Mouse (Mus musculus) liver, embryonic 16.5 days (tissue): ENCODE results near the gene Kif13a. TPM values are rescaled to one million over a fixed set of nuclear protein-coding genes. Genes with fewer than 3 reads are reported as not detected.

Source experiments
- ATAC-seq: fragments of 200-750 bp; cut with Nextera tagmentation; 2 replicates; pipeline ENCODE4 v1.8.0; 2017; ENCODE audit warnings: low read depth, mild to moderate bottlenecking, moderate number of reproducible peaks, moderate library complexity
- H3K27ac ChIP-seq: fragments of 300-500 bp; sonication (generic); 2 replicates; pipeline ENCODE4 v1.5.1; 2014; ENCODE audit warnings: mild to moderate bottlenecking, low read length
- H3K27me3 ChIP-seq: fragments of 300-500 bp; sonication (generic); 2 replicates; pipeline ENCODE4 v1.6.1; 2014; ENCODE audit warnings: low read depth, low read length, mixed read lengths; ENCODE audit not compliant: control insufficient read depth, insufficient read depth
- H3K36me3 ChIP-seq: fragments of 300-500 bp; sonication (generic); 2 replicates; pipeline ENCODE4 v1.6.1; 2014; ENCODE audit warnings: mild to moderate bottlenecking; ENCODE audit not compliant: control insufficient read depth, insufficient read depth
- H3K4me1 ChIP-seq: fragments of 300-500 bp; sonication (generic); 2 replicates; pipeline ENCODE4 v1.6.1; 2014; ENCODE audit warnings: low read depth, low read length, mixed read lengths; ENCODE audit not compliant: control insufficient read depth
- H3K4me2 ChIP-seq: fragments of 300-500 bp; sonication (generic); 2 replicates; pipeline ENCODE4 v1.6.1; 2014; ENCODE audit warnings: low read depth, low read length, mixed read lengths
- H3K4me3 ChIP-seq: fragments of 300-500 bp; sonication (generic); 2 replicates; pipeline ENCODE4 v1.5.1; 2014; ENCODE audit warnings: low read depth, mild to moderate bottlenecking, low read length
- H3K9ac ChIP-seq: fragments of 300-500 bp; sonication (generic); 2 replicates; pipeline ENCODE4 v1.6.1; 2014; ENCODE audit warnings: low read depth, low read length
- H3K9me3 ChIP-seq: fragments of 300-500 bp; sonication (generic); replicated peaks from 2 replicates; pipeline ENCODE4 v1.6.1; 2016; ENCODE audit warnings: low read length; ENCODE audit not compliant: control insufficient read depth
- WGBS: fragments of 180-500 bp; shearing (Covaris S2); extraction: QIAGEN DNeasy Blood & Tissue Kit; methylation state at CpG from one replicate; pipeline ENCODE4 v1.1.7; 2014; ENCODE audit not compliant: insufficient replicate concordance; 5-methylcytosine and 5-hydroxymethylcytosine counted together
- polyA plus RNA-seq: library from polyadenylated mRNA; unstranded; fragments of >200 nt; fragmentation: Nextera tagmentation; extraction: Ambion mirVana; gene quantifications from 2 replicates; pipeline ENCODE4 v1.2.1, GENCODE M21; 2015

Gene Kif13a
- polyA plus RNA-seq, 1 experiment from 2014 or later: 1.5 TPM

DNA sequence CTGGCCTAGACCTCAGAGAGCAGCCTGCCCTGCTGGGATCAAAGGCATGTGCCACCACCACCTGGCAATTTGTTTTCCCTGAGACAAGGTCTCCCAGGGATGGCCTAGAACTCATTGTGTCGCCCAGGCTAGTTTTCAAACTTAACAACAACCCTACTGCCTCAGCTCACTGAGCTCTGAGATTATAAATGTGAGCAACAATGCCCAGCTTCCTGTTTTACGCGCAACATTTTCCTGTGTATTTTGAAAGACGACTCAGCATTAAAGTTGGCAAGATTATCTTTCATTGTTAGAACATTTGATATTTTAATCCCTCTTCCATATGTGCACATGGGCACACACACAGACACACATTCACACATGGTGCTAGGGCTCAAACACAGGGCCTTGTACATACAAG lies 192.2 kb downstream of the Kif13a start:
- Histone ChIP-seq H3K36me3 (no peaks in the 10 kb centered on the region), H3K4me2 (no peak overlapping the region), H3K27ac (no peak overlapping the region), H3K9ac (no peak overlapping the region), H3K4me1 (peaks cover 13% of the 10 kb centered on the region), H3K4me3 (no peak overlapping the region), H3K9me3 (no peaks in the 10 kb centered on the region), H3K27me3 (no peaks in the 10 kb centered on the region)
- 46% methylated on average over 4 of the region's 4 CpGs for WGBS
- no peak for ATAC-seq

DNA sequence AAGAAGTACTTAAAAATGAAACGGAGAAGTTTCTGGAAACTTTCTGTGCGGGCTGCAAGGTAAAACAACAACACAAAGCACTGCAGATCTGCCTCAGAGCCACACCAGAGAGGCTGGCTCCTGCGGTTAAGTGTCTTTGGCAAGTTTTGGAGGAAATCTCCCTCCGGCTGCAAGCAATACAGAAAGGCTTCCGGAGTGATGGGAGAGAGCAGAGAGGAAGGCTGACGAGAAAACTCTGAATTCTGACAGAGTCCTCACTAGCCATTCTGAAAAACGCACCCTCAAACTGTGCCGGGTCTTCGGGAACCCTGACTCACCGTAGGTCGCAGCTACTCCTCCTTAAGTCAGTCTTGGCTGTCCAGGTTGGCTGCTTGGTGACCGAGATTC lies 193.2 kb downstream of the Kif13a start:
- Histone ChIP-seq H3K27ac (peak overlapping the region; percentile 75), H3K4me3 (peak overlapping the region; percentile 66), H3K9me3 (no peaks in the 10 kb centered on the region), H3K4me1 (peaks cover 11% of the 10 kb centered on the region), H3K9ac (peak overlapping the region; percentile 55), H3K36me3 (no peaks in the 10 kb centered on the region), H3K27me3 (no peaks in the 10 kb centered on the region), H3K4me2 (peak overlapping the region; percentile 85)
- 2% methylated on average over 12 of the region's 12 CpGs for WGBS
- peak; percentile 19; the same call in 1 of the 2 replicates for ATAC-seq

DNA sequence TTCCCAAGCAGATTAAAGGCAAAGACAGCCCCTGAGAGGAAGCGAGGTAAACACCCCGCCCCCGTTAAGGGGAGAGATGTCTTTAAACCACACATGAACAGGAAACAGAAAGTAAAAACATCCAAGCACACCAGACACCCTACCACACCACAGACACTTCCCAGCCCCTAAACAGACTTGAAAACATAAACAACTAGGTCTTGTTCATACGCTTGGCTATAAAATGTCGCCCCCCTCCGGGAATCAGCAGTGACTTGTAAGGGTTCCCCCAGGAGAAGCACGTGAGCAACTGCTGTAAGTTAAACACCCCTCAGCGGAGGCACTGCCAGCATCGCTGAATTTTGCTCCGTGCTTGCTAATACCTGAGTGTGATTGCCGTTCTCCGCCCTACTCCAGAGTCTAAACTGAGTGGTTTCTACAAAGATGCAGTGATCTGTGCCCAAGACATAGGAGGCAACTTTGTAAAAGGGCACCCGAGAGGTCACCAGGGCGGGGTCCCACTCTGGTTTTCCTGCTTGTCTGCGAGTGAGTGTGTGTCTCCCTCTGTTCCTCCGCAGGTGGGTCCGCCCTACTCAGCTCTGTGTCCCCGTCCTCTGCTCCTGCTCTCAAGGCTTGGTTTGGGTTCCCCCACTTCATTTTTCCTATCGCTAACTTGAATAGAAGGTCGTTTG lies 193.7 kb downstream of the Kif13a start:
- Histone ChIP-seq H3K4me2 (peak overlapping the region; percentile 85), H3K27ac (peak overlapping the region; percentile 75), H3K9ac (peak overlapping the region; percentile 55), H3K27me3 (no peaks in the 10 kb centered on the region), H3K9me3 (no peaks in the 10 kb centered on the region), H3K4me1 (peaks cover 11% of the 10 kb centered on the region), H3K4me3 (peak overlapping the region; percentile 66), H3K36me3 (no peaks in the 10 kb centered on the region)
- under 1% methylated on average over 20 of the region's 20 CpGs for WGBS
- peak; percentile 70 for ATAC-seq

DNA sequence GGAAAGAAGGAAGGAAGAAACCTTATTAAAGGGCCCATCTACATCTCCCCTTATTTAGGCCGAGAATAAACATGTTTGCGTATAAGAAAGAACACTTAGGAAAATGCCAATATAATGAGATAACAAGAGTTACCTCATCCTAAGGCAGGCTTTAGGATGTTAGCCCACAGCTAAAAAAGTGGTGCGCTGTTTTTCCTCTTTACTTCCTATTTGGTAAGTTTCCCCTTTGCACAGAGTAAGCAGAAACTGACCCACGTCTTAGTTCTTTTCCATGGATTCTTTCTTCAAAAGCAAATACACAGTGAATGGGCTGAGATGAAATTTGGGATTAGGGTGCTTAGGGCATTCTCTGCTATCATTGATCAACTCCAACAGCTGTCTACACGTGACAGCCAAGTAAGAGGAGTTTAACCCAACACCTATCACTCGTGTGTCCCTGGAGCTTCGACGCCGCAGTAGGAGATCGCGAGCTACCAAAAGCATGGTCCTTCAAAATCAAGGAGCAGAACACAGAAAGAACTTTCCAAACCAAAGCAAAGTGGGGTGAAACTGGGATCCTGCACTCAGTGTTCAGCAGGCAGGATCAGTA lies 194.4 kb downstream of the Kif13a start:
- H3K4me2 ChIP-seq: peak overlapping the region; percentile 85
- no peaks in the 10 kb centered on the region for H3K27me3 ChIP-seq
- H3K36me3 ChIP-seq: no peaks in the 10 kb centered on the region
- peaks cover 11% of the 10 kb centered on the region for H3K4me1 ChIP-seq
- peak; percentile 43 for ATAC-seq
- 19% methylated on average over 11 of the region's 11 CpGs for whole genome bisulfite sequencing
- peak overlapping the region; percentile 75 for H3K27ac ChIP-seq
- H3K9me3 ChIP-seq: no peaks in the 10 kb centered on the region
- H3K9ac ChIP-seq: peak overlapping the region; percentile 55
- H3K4me3 ChIP-seq: peak overlapping the region; percentile 66

DNA sequence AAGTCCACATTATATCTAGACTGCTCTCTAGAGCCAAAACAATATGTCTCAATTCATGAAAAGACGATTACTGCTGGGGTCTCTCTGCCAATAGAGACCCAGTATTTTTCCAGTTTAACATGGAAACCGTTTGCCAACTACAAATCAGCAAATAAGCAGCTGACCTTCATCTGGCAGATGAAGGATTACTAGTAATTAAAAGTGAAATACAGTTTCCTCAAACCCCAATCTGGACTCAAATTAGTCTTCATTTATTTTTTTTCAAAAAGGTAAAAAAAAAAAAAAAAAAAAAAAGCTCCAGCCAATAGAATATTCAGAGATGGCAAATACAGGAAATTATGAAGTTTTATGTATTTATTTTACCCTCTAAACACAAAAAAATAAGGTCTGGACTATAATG lies 199.7 kb downstream of the Kif13a start:
- peaks cover 7% of the 10 kb centered on the region for H3K4me1 ChIP-seq
- H3K9ac ChIP-seq: no peak overlapping the region
- H3K4me2 ChIP-seq: no peak overlapping the region
- H3K4me3 ChIP-seq: no peak overlapping the region
- no peaks in the 10 kb centered on the region for H3K36me3 ChIP-seq
- H3K9me3 ChIP-seq: no peaks in the 10 kb centered on the region
- no peak for ATAC-seq
- H3K27ac ChIP-seq: no peak overlapping the region
- no peaks in the 10 kb centered on the region for H3K27me3 ChIP-seq
- WGBS: 66% methylated on average over 2 of the region's 2 CpGs

DNA sequence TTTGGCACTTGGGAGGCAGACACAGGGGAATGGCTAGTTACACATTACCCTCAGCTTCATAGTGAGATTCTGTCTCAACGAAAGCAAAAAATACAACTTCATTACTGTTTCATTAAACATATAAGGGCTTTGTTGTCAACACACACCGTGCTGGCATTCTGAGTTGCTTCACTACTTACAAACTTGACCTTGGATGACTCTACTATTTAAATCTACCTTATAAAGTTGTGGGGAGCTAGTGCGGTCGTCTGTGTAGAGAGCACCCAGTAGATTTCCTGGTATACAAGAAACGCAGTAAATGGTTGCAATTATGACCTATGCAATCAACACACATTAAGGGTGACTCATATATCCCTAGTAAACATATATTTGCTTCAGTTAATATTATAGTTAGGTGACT lies 201.3 kb downstream of the Kif13a start:
- no peak for ATAC-seq
- Histone ChIP-seq H3K4me2 (peak overlapping the region; percentile 79), H3K36me3 (no peaks in the 10 kb centered on the region), H3K4me1 (peaks cover 15% of the 10 kb centered on the region), H3K27me3 (no peaks in the 10 kb centered on the region), H3K9me3 (no peaks in the 10 kb centered on the region), H3K4me3 (peak overlapping the region; percentile 100), H3K27ac (peak overlapping the region; percentile 78), H3K9ac (peak overlapping the region; percentile 96)
- 32% methylated on average over 5 of the region's 5 CpGs for WGBS

DNA sequence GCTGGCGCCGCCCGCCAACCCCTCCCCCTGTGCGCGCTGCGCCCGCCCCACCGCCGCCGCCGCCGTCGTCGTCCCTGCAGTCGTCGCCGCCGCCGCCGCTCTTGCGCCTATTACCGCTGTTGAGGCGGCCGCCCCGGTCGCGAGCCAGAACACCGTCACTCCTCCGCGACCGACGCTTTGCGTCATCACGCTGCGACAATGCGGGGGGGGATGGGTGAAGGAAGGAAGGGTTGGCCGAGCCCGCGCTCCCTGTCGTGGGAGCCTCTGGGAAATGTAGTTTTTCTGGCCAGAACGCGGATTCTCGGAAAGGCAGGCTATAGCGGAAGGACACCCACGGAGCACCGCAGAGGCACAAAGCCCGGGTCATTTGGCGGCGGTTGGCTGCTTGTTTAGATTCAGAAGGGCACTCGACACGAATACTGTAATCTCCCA lies 201.8 kb downstream of the Kif13a start, which contains the start of gene Nup153:
Gene Nup153 (minus strand): TSS at position 104 of the 432 bp plus-strand sequence.
- Histone ChIP-seq H3K9ac (peak within 1 kb of the TSS; percentile 96), H3K4me2 (peak within 1 kb of the TSS; percentile 79), H3K4me1 (peaks cover 17% of the 10 kb centered on the region), H3K4me3 (peak within 1 kb of the TSS; percentile 100), H3K27ac (peak within 1 kb of the TSS; percentile 98), H3K27me3 (no peaks in the 10 kb centered on the region), H3K9me3 (no peaks in the 10 kb centered on the region), H3K36me3 (no peaks in the 10 kb centered on the region)
- ATAC-seq: peak; percentile 87
- under 1% methylated on average over 51 of the region's 51 CpGs for WGBS

DNA sequence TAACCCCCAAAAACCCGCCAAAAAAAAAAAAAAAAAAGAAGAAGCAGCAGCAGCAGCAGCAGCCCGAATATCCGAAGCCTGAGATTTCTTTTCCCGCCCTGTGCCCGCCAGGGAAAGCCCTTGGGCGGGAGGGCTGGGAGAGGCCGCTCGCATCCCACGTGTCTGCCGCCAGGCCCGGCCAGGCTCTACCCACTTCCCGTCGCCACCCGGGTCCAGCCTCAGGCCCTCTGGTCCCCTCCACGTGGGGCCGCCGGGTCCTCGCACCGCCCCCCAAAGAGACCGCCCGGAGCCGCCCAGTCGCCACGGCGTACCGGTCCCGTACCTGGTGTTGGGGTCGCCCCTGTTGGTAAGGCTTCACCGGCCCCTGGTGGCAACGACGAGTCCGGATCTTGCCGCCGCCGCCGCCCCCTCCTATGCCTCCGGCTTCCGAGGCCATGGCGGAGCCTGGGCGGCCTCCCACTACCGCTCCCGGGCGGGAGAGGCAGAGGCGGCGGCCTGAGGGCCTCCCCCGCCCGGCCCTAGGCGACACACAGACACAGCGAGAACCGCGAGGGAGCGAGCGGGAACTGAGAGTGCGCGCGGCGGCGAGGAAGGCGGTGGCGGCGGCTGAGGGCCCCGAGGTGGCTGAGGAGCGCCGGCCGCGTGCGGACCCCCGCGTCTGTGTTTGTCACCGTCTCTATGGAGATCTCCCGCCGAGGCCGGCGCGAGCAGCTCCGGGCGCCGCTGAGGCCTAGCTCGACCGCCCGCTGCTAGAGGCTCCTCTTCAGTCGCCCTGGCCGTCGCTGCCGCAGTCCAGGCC lies 202.4 kb downstream of the Kif13a start:
- Histone ChIP-seq H3K4me2 (peak overlapping the region; percentile 69), H3K27me3 (no peaks in the 10 kb centered on the region), H3K4me1 (peaks cover 17% of the 10 kb centered on the region), H3K4me3 (peak overlapping the region; percentile 100), H3K27ac (peak overlapping the region; percentile 98), H3K9me3 (no peaks in the 10 kb centered on the region), H3K9ac (peak overlapping the region; percentile 96), H3K36me3 (no peaks in the 10 kb centered on the region)
- WGBS: under 1% methylated on average over 78 of the region's 85 CpGs
- ATAC-seq: peak; percentile 56
